Mouse (Mus musculus): Measurements from ENCODE around the gene Zan.

DNA sequence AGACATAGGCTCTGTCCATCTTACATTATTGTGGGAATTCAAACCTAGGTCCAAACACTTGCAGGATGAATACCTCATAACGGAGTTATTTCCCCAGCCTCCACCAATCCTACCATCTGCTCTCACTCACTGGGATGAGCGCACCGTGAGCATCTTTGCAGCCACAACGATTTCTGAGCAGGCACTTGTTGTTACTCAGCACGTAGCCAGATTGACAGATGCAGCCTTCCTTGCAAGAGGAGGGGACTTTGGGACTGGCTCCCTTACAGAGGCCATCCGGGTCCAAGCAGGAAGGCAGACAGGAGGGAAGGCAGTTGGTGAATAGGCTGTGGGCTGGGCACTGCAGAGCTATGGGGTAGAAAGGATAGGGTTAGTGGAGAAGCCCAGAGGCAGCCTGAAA lies 67.4 kb downstream of the Zan start:
- TF ChIP-seq CTCF (IDR thresholded peaks at IDR 0.05; ENCODE audit: insufficient read depth, low read length): no peak
- no peak for TF ChIP-seq POLR2A (IDR thresholded peaks at IDR 0.05; ENCODE audit: borderline replicate concordance, extremely low read depth, low read depth, low read length)

Measured in lung, adult 2 months (tissue).